Mouse (Mus musculus) frontal cortex, postnatal 25 days (tissue): ENCODE data around the gene Mtrex.

ENCODE experiments used
- DNase-seq, 2 experiments: peaks; one replicate each; pipeline ENCODE4 v3.0.0; 2022; ENCODE audit warnings: low spot score in 2 of 2

Mtrex gene

GRCm38 (mm10) chr13:112867381-112867780 is 59.8 kb downstream of the Mtrex start:
- DNase-seq = no peak

- no peak for DNase-seq
Measured at GRCm38 (mm10) chr13:112866782-112867181, 60.4 kb downstream of the Mtrex start.

GRCm38 (mm10) chr13:112862978-112863677 is 64.1 kb downstream of the Mtrex start:
- DNase-seq = no peak

- DNase-seq = no peak
Measured at GRCm38 (mm10) chr13:112862342-112862741, 64.9 kb downstream of the Mtrex start.

GRCm38 (mm10) chr13:112861825-112862306 is 65.3 kb downstream of the Mtrex start:
- no peak for DNase-seq

- no peak for DNase-seq
Measured at GRCm38 (mm10) chr13:112860911-112861310, 66.3 kb downstream of the Mtrex start.

- no peak for DNase-seq
Measured at GRCm38 (mm10) chr13:112860370-112860769, 66.8 kb downstream of the Mtrex start.

- DNase-seq = no peak
Measured at GRCm38 (mm10) chr13:112859574-112860134, 67.5 kb downstream of the Mtrex start.

GRCm38 (mm10) chr13:112857921-112858320 is 69.3 kb downstream of the Mtrex start:
- DNase-seq = no peak

GRCm38 (mm10) chr13:112854402-112854801 is 72.8 kb downstream of the Mtrex start:
- no peak for DNase-seq

GRCm38 (mm10) chr13:112853710-112854316 is 73.4 kb downstream of the Mtrex start:
- no peak for DNase-seq

GRCm38 (mm10) chr13:112845931-112846330 is 81.3 kb downstream of the Mtrex start:
- no peak for DNase-seq

- DNase-seq = peak; percentile 6 to 24
Measured at GRCm38 (mm10) chr13:112840241-112841087, 86.7 kb downstream of the Mtrex start.

GRCm38 (mm10) chr13:112838562-112839232 is 88.5 kb downstream of the Mtrex start:
- DNase-seq = no peak

GRCm38 (mm10) chr13:112837621-112838155 is 89.5 kb downstream of the Mtrex start:
- DNase-seq = no peak

GRCm38 (mm10) chr13:112836951-112837350 is 90.2 kb downstream of the Mtrex start:
- DNase-seq = no peak

GRCm38 (mm10) chr13:112835113-112835512 is 92.1 kb downstream of the Mtrex start:
- DNase-seq = no peak

GRCm38 (mm10) chr13:112833895-112834263 is 93.3 kb downstream of the Mtrex start:
- DNase-seq = no peak

- no peak for DNase-seq
Measured at GRCm38 (mm10) chr13:112833253-112833894, 93.8 kb downstream of the Mtrex start.

GRCm38 (mm10) chr13:112832589-112832988 is 94.6 kb downstream of the Mtrex start:
- no peak for DNase-seq

- no peak for DNase-seq
Measured at GRCm38 (mm10) chr13:112829619-112830018, 97.6 kb downstream of the Mtrex start.
